Mouse (Mus musculus): ENCODE results near the gene Gm3755. TPM values are rescaled to one million over a fixed set of nuclear protein-coding genes. Genes with fewer than 3 reads are reported as not detected.
"Not testable (repeated sequence)": the region's sequence is repeated elsewhere in the genome, so short reads cannot be mapped to it uniquely, and the experiment has no call there.

Gene Gm3755
- not detected for total RNA-seq (2022)

DNA sequence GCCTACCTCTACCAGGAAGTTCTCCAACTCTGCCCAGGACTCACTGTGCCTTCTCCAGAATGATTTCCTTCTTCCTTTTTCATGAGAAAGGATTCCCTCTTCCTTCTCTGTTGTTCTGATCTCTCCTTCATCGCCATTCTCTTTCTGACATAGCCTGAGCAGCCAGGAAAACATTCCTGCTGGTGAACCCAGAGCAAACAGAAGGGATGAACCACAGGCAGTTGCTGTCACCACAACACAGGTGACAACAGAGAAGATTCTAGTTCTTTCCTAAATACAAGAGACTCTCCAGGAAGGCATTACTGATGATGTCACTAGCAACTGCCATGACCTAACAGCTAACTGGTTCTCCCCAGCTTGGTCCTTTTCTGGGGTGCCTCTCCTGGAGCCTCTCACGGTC, at the start of gene Gm3755:
Gene Gm3755, minus strand, starts transcription at position 101 of the 400 bp plus-strand sequence.
- DNase-seq (ENCODE audit: low spot score in 2 of 2): not testable (repeated sequence)

DNA sequence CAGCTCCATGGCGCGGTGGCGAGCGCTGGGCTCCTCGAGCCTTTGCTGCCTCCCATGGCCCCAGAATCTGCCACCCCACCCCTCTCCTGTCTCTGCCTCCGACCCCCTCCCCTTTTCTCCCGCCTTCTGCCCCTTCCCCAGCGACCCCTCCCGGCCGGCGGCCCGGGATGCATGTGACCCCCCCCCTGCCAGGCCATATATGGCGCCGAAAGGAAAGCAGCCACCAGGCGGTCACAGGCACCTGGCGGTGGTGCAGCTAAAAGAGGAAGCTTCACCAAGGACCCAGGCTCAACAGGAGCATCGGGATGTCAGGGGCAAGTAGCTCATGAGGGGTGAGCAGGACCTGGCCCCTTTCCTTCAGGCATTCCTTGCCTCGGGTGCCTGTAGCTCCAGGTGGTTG, 38.0 kb upstream of the Gm3755 start:
- not testable (repeated sequence) for DNase-seq (ENCODE audit: low spot score in 2 of 2)

DNA sequence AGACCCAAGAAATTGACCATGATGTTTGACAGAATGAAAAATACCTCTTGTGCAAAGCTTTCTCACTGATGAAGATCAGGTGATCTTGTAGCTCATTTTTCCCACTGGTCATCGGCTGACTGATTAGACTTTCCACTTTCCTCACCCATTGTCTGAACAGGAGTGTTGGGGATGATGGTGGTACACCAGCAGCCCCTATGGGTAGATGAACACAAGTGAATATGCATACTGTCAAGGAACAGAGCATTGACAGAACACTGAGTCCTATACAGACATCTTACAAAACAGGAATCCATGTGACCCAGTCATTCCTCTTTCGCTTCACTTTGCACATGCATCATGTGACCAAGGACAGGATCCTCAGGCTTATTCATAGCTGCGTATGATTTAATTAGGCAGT, 32.9 kb upstream of the Gm3755 start, which contains the start of gene Gm3752:
Gene Gm3752, minus strand, starts transcription at position 101 of the 400 bp plus-strand sequence.
- DNase-seq (ENCODE audit: low spot score in 2 of 2): not testable (repeated sequence)

DNA sequence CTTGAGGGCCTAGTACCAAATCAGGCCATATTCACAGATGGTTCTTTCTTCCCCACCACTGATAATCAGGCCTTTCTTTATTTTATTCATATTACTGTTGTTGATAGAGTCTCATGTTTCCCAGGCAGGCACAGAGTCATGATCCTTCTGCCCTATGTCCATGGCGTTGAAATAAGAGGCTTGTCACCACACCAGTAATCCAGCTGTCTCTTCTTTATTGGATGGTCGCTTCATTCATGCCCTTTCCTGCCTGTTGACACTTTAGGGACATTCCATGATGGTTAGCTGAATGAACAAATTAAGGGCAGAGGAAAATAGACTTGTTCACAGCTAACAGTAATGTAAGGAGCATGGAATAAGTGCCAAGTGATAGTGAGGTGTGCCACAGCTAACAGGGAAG, 28.2 kb downstream of the Gm3755 start:
- not testable (repeated sequence) for DNase-seq (ENCODE audit: low spot score in 2 of 2)

Other genes starting within 250 kb of the Gm3755 start
- not detected for gene Gm3727, start 186.2 kb downstream of the Gm3755 start, total RNA-seq (2022)
- gene Gm3739, start 135.9 kb downstream of the Gm3755 start, total RNA-seq (2022): under 1 TPM; 0.47 to 0.91 (median 0.82) TPM
- not detected for gene Gm5797, start 118.5 kb downstream of the Gm3755 start, total RNA-seq (2022)
- not detected for gene Gm8374, start 85.8 kb downstream of the Gm3755 start, total RNA-seq (2022)
- gene Gm3752, start 32.8 kb upstream of the Gm3755 start, total RNA-seq (2022): not detected
- 10 to 100 TPM; 10.0 to 13.2 (median 10.2) TPM for gene Gm3558, start 117.6 kb upstream of the Gm3755 start, total RNA-seq (2022)
- gene Gm10338, start 144.7 kb upstream of the Gm3755 start, total RNA-seq (2022): not detected
- not detected for gene Gm10128, start 193.1 kb upstream of the Gm3755 start, total RNA-seq (2022)